Mouse (Mus musculus) olfactory bulb, adult 2 months (tissue): ENCODE measurements around the gene Slc22a4.

Source experiments
- CTCF ChIP-seq: fragments of 200-500 bp; IDR thresholded peaks from 2 replicates; pipeline ENCODE4 v1.5.1; 2012; ENCODE audit warnings: low read depth, mild to moderate bottlenecking, low read length, moderate library complexity; ENCODE audit not compliant: insufficient read depth
- POLR2A ChIP-seq: fragments of 200-500 bp; IDR thresholded peaks from 2 replicates; pipeline ENCODE4 v1.6.1; 2012; ENCODE audit warnings: mild to moderate bottlenecking, low read depth, low read length, moderate library complexity; ENCODE audit not compliant: insufficient read depth

- TF ChIP-seq CTCF: peak; percentile 62
- no peak for TF ChIP-seq POLR2A
Observed at GRCm38 (mm10) chr11:54002147-54002760, 25.6 kb downstream of the Slc22a4 start.
